Mouse (Mus musculus) forebrain, embryonic 11.5 days (tissue): ENCODE results near the gene Nagk. TPM values are rescaled to one million over a fixed set of nuclear protein-coding genes. Genes with fewer than 3 reads are reported as not detected.

ENCODE experiments used
- ATAC-seq: fragments of 200-750 bp; cut with Nextera tagmentation; replicated peaks from 2 replicates; pipeline ENCODE4 v1.8.0; 2017; ENCODE audit warnings: moderate TSS enrichment; ENCODE audit not compliant: low FRiP score
- DNase-seq: peaks from one replicate; pipeline ENCODE4 v3.0.0-alpha.2; 2017; ENCODE audit warnings: low spot score
- H3K27ac ChIP-seq: fragments of 300-500 bp; sonication (generic); 2 replicates; pipeline ENCODE4 v1.5.1; 2014; ENCODE audit warnings: low read depth, low read length
- H3K27me3 ChIP-seq: fragments of 300-500 bp; sonication (generic); 2 replicates; pipeline ENCODE4 v1.6.1; 2014; ENCODE audit warnings: mild to moderate bottlenecking, low read length, mixed read lengths; ENCODE audit not compliant: control insufficient read depth, insufficient read depth
- H3K36me3 ChIP-seq: fragments of 300-500 bp; sonication (generic); 2 replicates; pipeline ENCODE4 v1.6.1; 2014; ENCODE audit warnings: mild to moderate bottlenecking, low read length, moderate library complexity, mixed read lengths; ENCODE audit not compliant: control insufficient read depth, insufficient read depth
- H3K4me1 ChIP-seq: fragments of 300-500 bp; sonication (generic); replicated peaks from 2 replicates; pipeline ENCODE4 v1.6.1; 2014; ENCODE audit warnings: low read length, mixed read lengths; ENCODE audit not compliant: control insufficient read depth, insufficient read depth
- H3K4me2 ChIP-seq: fragments of 300-500 bp; sonication (generic); 2 replicates; pipeline ENCODE4 v1.6.1; 2014; ENCODE audit warnings: low read depth, mild to moderate bottlenecking, low read length, moderate library complexity, mixed read lengths; ENCODE audit not compliant: severe bottlenecking
- H3K4me3 ChIP-seq: fragments of 300-500 bp; sonication (generic); 2 replicates; pipeline ENCODE4 v1.5.1; 2014; ENCODE audit warnings: low read depth, low read length
- H3K9ac ChIP-seq: fragments of 300-500 bp; sonication (generic); 2 replicates; pipeline ENCODE4 v1.6.1; 2014; ENCODE audit warnings: low read length
- H3K9me3 ChIP-seq: fragments of 300-500 bp; sonication (generic); 2 replicates; pipeline ENCODE4 v1.6.1; 2016; ENCODE audit warnings: low read length, mixed read lengths; ENCODE audit not compliant: control insufficient read depth
- WGBS: fragments of 180-500 bp; shearing (Covaris S2); extraction: QIAGEN DNeasy Blood & Tissue Kit; methylation state at CpG from one replicate; pipeline ENCODE4 v1.1.7; 2014; 5-methylcytosine and 5-hydroxymethylcytosine counted together
- polyA plus RNA-seq: library from polyadenylated mRNA; unstranded; fragments of >200 nt; fragmentation: Nextera tagmentation; extraction: Ambion mirVana; gene quantifications from 2 replicates; pipeline ENCODE4 v1.2.1, GENCODE M21; 2014

Nagk gene
- polyA plus RNA-seq, 1 experiment from 2014 or later, result 36.0 TPM

GRCm38 (mm10) chr6:83768485-83768884 lies 26.3 kb upstream of the Nagk start:
- DNase-seq, result no peak
- Histone ChIP-seq H3K27me3 (peaks cover 5% of the 10 kb centered on the region; the same call in 1 of the 2 replicates), H3K27ac (no peak overlapping the region), H3K9me3 (no peaks in the 10 kb centered on the region), H3K4me3 (no peak overlapping the region), H3K4me1 (no peaks in the 10 kb centered on the region), H3K9ac (no peak overlapping the region), H3K4me2 (no peak overlapping the region), H3K36me3 (peaks cover 3% of the 10 kb centered on the region; the same call in 1 of the 2 replicates)
- WGBS, result 85% methylated on average over 5 of the region's 5 CpGs
- ATAC-seq, result no peak

GRCm38 (mm10) chr6:83774126-83774525 lies 20.7 kb upstream of the Nagk start:
- DNase-seq (no peak), ATAC-seq (no peak)
- Histone ChIP-seq H3K27me3 (no peaks in the 10 kb centered on the region), H3K9ac (peak overlapping the region; percentile 85; the same call in 1 of the 2 replicates), H3K4me1 (peaks cover 10% of the 10 kb centered on the region), H3K27ac (no peak overlapping the region), H3K4me3 (peak overlapping the region; percentile 81), H3K9me3 (no peaks in the 10 kb centered on the region), H3K36me3 (peaks cover 3% of the 10 kb centered on the region; the same call in 1 of the 2 replicates), H3K4me2 (peak overlapping the region; percentile 83)
- WGBS, result 66% methylated on average over 9 of the region's 9 CpGs

GRCm38 (mm10) chr6:83774781-83775563 lies 19.8 kb upstream of the Nagk start:
- Histone ChIP-seq H3K4me2 (peak overlapping the region; percentile 83), H3K9me3 (no peaks in the 10 kb centered on the region), H3K4me3 (peak overlapping the region; percentile 81), H3K36me3 (no peaks in the 10 kb centered on the region), H3K27ac (no peak overlapping the region), H3K9ac (peak overlapping the region; percentile 85), H3K4me1 (peaks cover 10% of the 10 kb centered on the region), H3K27me3 (no peaks in the 10 kb centered on the region)
- ATAC-seq, result no peak
- DNase-seq, result peak; percentile 58
- 2% methylated on average over 14 of the region's 14 CpGs for WGBS

- Histone ChIP-seq H3K27me3 (no peaks in the 10 kb centered on the region), H3K36me3 (no peaks in the 10 kb centered on the region), H3K9me3 (no peaks in the 10 kb centered on the region), H3K27ac (peak within 1 kb of the TSS; percentile 68), H3K4me3 (peak within 1 kb of the TSS; percentile 81), H3K4me1 (peaks cover 10% of the 10 kb centered on the region), H3K4me2 (peak within 1 kb of the TSS; percentile 83), H3K9ac (peak within 1 kb of the TSS; percentile 85)
- DNase-seq, result peak; percentile 94
- under 1% methylated on average over 45 of the region's 45 CpGs for WGBS
- ATAC-seq, result peak; percentile 94
These were observed 19.0 kb upstream of the Nagk start, which contains the start of gene Tex261 for GRCm38 (mm10) chr6:83775638-83776293. Gene Tex261, minus strand, starts transcription at chr6:83775813.

GRCm38 (mm10) chr6:83778306-83778705 lies 16.5 kb upstream of the Nagk start:
- H3K4me2 ChIP-seq, result no peak overlapping the region
- H3K4me3 ChIP-seq, result no peak overlapping the region
- 89% methylated on average over 7 of the region's 7 CpGs for WGBS
- H3K9me3 ChIP-seq, result no peaks in the 10 kb centered on the region
- peaks cover 10% of the 10 kb centered on the region for H3K4me1 ChIP-seq
- H3K27me3 ChIP-seq, result no peaks in the 10 kb centered on the region
- ATAC-seq, result no peak
- H3K36me3 ChIP-seq, result no peaks in the 10 kb centered on the region
- no peak for DNase-seq
- no peak overlapping the region for H3K9ac ChIP-seq
- no peak overlapping the region for H3K27ac ChIP-seq

- DNase-seq (peak; percentile 66), ATAC-seq (no peak)
- H3K4me2 ChIP-seq, result no peak overlapping the region
- peaks cover 6% of the 10 kb centered on the region for H3K4me1 ChIP-seq
- 9% methylated on average over 5 of the region's 5 CpGs for WGBS
- no peak overlapping the region for H3K4me3 ChIP-seq
- H3K36me3 ChIP-seq, result no peaks in the 10 kb centered on the region
- no peaks in the 10 kb centered on the region for H3K9me3 ChIP-seq
- no peak overlapping the region for H3K27ac ChIP-seq
- no peaks in the 10 kb centered on the region for H3K27me3 ChIP-seq
- H3K9ac ChIP-seq, result no peak overlapping the region
These were observed 15.8 kb upstream of the Nagk start for GRCm38 (mm10) chr6:83779026-83779425.

- Histone ChIP-seq H3K9ac (no peak overlapping the region), H3K36me3 (no peaks in the 10 kb centered on the region), H3K27ac (no peak overlapping the region), H3K9me3 (no peaks in the 10 kb centered on the region), H3K4me2 (no peak overlapping the region), H3K4me3 (no peak overlapping the region), H3K27me3 (no peaks in the 10 kb centered on the region), H3K4me1 (0 out of 2 replicates have a peak, but pooled peaks cover 2% of the 10 kb centered on the region)
- ATAC-seq (no peak), DNase-seq (no peak)
- 79% methylated on average over 3 of the region's 3 CpGs for WGBS
These were observed 8.4 kb upstream of the Nagk start for GRCm38 (mm10) chr6:83786426-83786825.

GRCm38 (mm10) chr6:83788554-83788953 lies 6.2 kb upstream of the Nagk start:
- Histone ChIP-seq H3K9ac (no peak overlapping the region), H3K27ac (no peak overlapping the region), H3K36me3 (no peaks in the 10 kb centered on the region), H3K9me3 (no peaks in the 10 kb centered on the region), H3K27me3 (no peaks in the 10 kb centered on the region), H3K4me1 (0 out of 2 replicates have a peak, but pooled peaks cover 2% of the 10 kb centered on the region), H3K4me3 (no peak overlapping the region), H3K4me2 (no peak overlapping the region)
- DNase-seq (no peak), ATAC-seq (no peak)
- 40% methylated on average over 7 of the region's 7 CpGs for WGBS
